Mouse (Mus musculus): ENCODE measurements around the gene Bora. TPM values are rescaled to one million over a fixed set of nuclear protein-coding genes. Genes with fewer than 3 reads are reported as not detected.

The Bora gene
- polyA plus RNA-seq (2012; rRNA removed), result 2.6 and 4.1 TPM in 2 replicates

GRCm38 (mm10) chr14:99046031-99046781 is at the start of gene Bora, which contains the start of gene Mzt1:
Gene Bora (plus strand): TSS chr14:99046222.
Gene Mzt1 (minus strand): TSS chr14:99046134.

GRCm38 (mm10) chr14:99099267-99099966 is 53.4 kb downstream of the Bora start, which contains the start of the genes Pibf1 and Dis3:
Gene Pibf1 (plus strand): TSS chr14:99099424.
Gene Dis3 (minus strand): TSS chr14:99099770.

Other genes starting within 250 kb of the Bora start
- gene Rpl36a-ps1, start 51.9 kb upstream of the Bora start, polyA plus RNA-seq (2012; rRNA removed), result not detected in 2 replicates
- gene Mzt1, start 88 bp upstream of the Bora start, polyA plus RNA-seq (2012; rRNA removed), result 4.1 and 7.0 TPM in 2 replicates
- gene Pibf1, start 53.2 kb downstream of the Bora start, polyA plus RNA-seq (2012; rRNA removed), result 1.6 and 2.2 TPM in 2 replicates
- gene Dis3, start 53.5 kb downstream of the Bora start, polyA plus RNA-seq (2012; rRNA removed), result 10.9 and 13.6 TPM in 2 replicates

Data from ovary, adult 2 months (tissue).